Mouse (Mus musculus) ES-Bruce4 (cell line): ENCODE measurements around the gene Mt3. TPM values are rescaled to one million over a fixed set of nuclear protein-coding genes. Genes with fewer than 3 reads are reported as not detected.
"Not testable (repeated sequence)": the region's sequence is repeated elsewhere in the genome, so short reads cannot be mapped to it uniquely, and the experiment has no call there.

Experiments
- H3K27ac ChIP-seq: 2 replicates; pipeline ENCODE4 v1.5.1; 2012; ENCODE audit warnings: low read length, inconsistent platforms; ENCODE audit not compliant: insufficient read depth
- H3K27me3 ChIP-seq: 2 replicates; pipeline ENCODE4 v1.6.1; 2012; ENCODE audit warnings: mild to moderate bottlenecking, low read length, inconsistent platforms; ENCODE audit not compliant: control insufficient read depth, poor library complexity, insufficient read depth, severe bottlenecking
- H3K36me3 ChIP-seq: 2 replicates; pipeline ENCODE4 v1.6.1; 2012; ENCODE audit warnings: inconsistent platforms, mild to moderate bottlenecking, low read length, moderate library complexity; ENCODE audit not compliant: control insufficient read depth, poor library complexity, insufficient read depth, severe bottlenecking
- H3K4me1 ChIP-seq: one replicate; pipeline ENCODE4 v1.8.1; 2011; ENCODE audit warnings: low read length; ENCODE audit not compliant: control insufficient read depth, insufficient read depth
- H3K4me3 ChIP-seq: 2 replicates; pipeline ENCODE4 v1.5.1; 2011; ENCODE audit warnings: low read depth, mild to moderate bottlenecking, low read length
- H3K9ac ChIP-seq: 2 replicates; pipeline ENCODE4 v1.6.1; 2012; ENCODE audit warnings: low read depth, mild to moderate bottlenecking, inconsistent platforms; ENCODE audit not compliant: poor library complexity, severe bottlenecking
- H3K9me3 ChIP-seq: replicated peaks from 2 replicates; pipeline ENCODE4 v1.6.1; 2012; ENCODE audit warnings: mild to moderate bottlenecking, low read length, inconsistent platforms; ENCODE audit not compliant: control insufficient read depth, poor library complexity, insufficient read depth, severe bottlenecking
- CTCF ChIP-seq: IDR thresholded peaks from one replicate; pipeline ENCODE4 v1.8.1; 2011; ENCODE audit warnings: low read depth, low read length
- EP300 ChIP-seq: IDR thresholded peaks from 2 replicates; pipeline ENCODE4 v1.6.1; 2011; ENCODE audit warnings: low read depth, low read length; ENCODE audit not compliant: insufficient read depth
- POLR2A ChIP-seq: IDR thresholded peaks from one replicate; pipeline ENCODE4 v1.8.1; 2011; ENCODE audit warnings: low read length; ENCODE audit not compliant: insufficient read depth
- polyA plus RNA-seq: library from polyadenylated mRNA; stranded (reverse); fragments of >200 nt; gene quantifications from 2 replicates; pipeline ENCODE4 v1.2.4, GENCODE M21; 2011; ENCODE audit warnings: low read depth; ENCODE audit not compliant: missing spikeins, insufficient read depth, insufficient read length

Gene Mt3
- polyA plus RNA-seq, 1 experiment = 3.9 TPM

DNA sequence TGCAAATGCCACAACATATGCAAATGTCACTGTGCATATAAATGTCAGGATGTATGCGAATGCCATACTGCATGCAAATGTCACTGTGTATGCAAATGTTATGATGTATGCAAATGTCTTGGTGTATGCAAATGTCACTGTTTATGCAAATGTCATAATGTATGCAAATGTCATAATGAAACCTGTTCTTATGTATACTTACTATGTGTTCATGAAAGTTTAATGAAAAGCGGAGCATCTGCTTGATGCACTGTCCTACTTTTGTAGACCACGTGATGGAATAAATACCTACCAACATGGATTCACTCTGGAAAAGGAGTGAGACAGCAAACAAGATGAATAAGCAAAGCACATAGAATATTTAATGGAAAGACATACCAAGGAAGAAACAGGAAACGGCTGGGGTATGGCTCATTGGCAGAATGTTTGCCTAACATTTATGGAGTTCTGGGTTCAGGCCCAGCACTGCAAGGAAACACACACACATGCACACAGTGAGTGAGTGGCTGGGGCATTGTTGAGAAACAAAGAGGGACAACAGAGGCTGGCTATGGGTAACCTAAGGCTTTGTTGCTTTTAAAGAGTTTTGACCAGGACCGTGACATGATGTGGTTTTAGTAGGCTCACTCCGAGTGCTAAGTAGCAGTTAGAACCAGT is 23.1 kb upstream of the Mt3 start:
- Histone ChIP-seq H3K27ac (no peak overlapping the region), H3K4me1 (no peaks in the 10 kb centered on the region), H3K36me3 (no peaks in the 10 kb centered on the region), H3K27me3 (no peaks in the 10 kb centered on the region), H3K4me3 (no peak overlapping the region), H3K9ac (no peak overlapping the region), H3K9me3 (no peaks in the 10 kb centered on the region)
- no peak for TF ChIP-seq EP300
- no peak for TF ChIP-seq POLR2A
- TF ChIP-seq CTCF = no peak

GRCm38 (mm10) chr8:94130126-94130525 is 22.3 kb upstream of the Mt3 start:
- no peaks in the 10 kb centered on the region for H3K36me3 ChIP-seq
- TF ChIP-seq POLR2A = no peak
- TF ChIP-seq CTCF = no peak
- no peak for TF ChIP-seq EP300
- no peak overlapping the region for H3K27ac ChIP-seq
- H3K9ac ChIP-seq = no peak overlapping the region
- H3K27me3 ChIP-seq = no peaks in the 10 kb centered on the region
- H3K4me3 ChIP-seq = no peak overlapping the region
- H3K4me1 ChIP-seq = no peaks in the 10 kb centered on the region
- H3K9me3 ChIP-seq = no peaks in the 10 kb centered on the region

GRCm38 (mm10) chr8:94132096-94132495 is 20.3 kb upstream of the Mt3 start:
- no peak for TF ChIP-seq POLR2A
- TF ChIP-seq EP300 = no peak
- TF ChIP-seq CTCF = no peak

GRCm38 (mm10) chr8:94134601-94135000 is 17.8 kb upstream of the Mt3 start:
- not testable (repeated sequence) for H3K36me3 ChIP-seq, H3K27me3 ChIP-seq, H3K9me3 ChIP-seq

More at GRCm38 (mm10) chr8:94132096-94132495, 20.3 kb upstream of the Mt3 start:
- no peaks in the 10 kb centered on the region for H3K9me3 ChIP-seq
- H3K9ac ChIP-seq = no peak overlapping the region
- H3K36me3 ChIP-seq = no peaks in the 10 kb centered on the region
- H3K27ac ChIP-seq = no peak overlapping the region
- H3K4me1 ChIP-seq = peaks cover 3% of the 10 kb centered on the region
- no peaks in the 10 kb centered on the region for H3K27me3 ChIP-seq
- H3K4me3 ChIP-seq = no peak overlapping the region

GRCm38 (mm10) chr8:94135556-94135955 is 16.9 kb upstream of the Mt3 start:
- no peaks in the 10 kb centered on the region for H3K27me3 ChIP-seq
- peaks cover 3% of the 10 kb centered on the region for H3K4me1 ChIP-seq
- no peaks in the 10 kb centered on the region for H3K36me3 ChIP-seq
- no peak overlapping the region for H3K27ac ChIP-seq
- TF ChIP-seq POLR2A = no peak
- H3K9ac ChIP-seq = no peak overlapping the region
- H3K4me3 ChIP-seq = no peak overlapping the region
- no peaks in the 10 kb centered on the region for H3K9me3 ChIP-seq

More at GRCm38 (mm10) chr8:94134601-94135000, 17.8 kb upstream of the Mt3 start:
- H3K9ac ChIP-seq, H3K4me3 ChIP-seq, H3K27ac ChIP-seq, H3K4me1 ChIP-seq: not testable (repeated sequence)

DNA sequence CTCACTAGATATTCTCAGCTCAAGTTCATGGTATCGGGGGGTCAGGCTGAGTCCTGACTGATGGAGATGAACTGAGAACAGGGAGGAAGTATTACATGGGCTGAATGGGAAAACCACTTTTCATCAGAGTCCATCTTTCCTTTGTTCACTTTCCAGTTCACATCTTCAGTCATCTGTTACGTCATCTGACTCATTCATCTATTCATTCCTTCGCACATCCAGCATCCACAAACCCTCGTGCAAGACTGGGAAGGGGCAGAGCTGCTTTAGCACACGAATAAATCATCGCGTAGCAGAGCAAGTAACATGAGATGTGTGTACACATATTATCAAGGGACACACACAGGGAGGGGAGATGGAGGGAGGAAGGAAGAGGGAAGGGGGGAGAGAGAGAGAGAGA is 16.2 kb upstream of the Mt3 start:
- Histone ChIP-seq H3K4me3 (no peak overlapping the region), H3K9me3 (no peaks in the 10 kb centered on the region), H3K4me1 (peaks cover 3% of the 10 kb centered on the region), H3K27ac (no peak overlapping the region), H3K27me3 (no peaks in the 10 kb centered on the region), H3K36me3 (no peaks in the 10 kb centered on the region), H3K9ac (no peak overlapping the region)
- TF ChIP-seq CTCF (no peak), POLR2A (no peak), EP300 (no peak)
